Mouse (Mus musculus): ENCODE data around the gene E130116L18Rik. TPM values are rescaled to one million over a fixed set of nuclear protein-coding genes. Genes with fewer than 3 reads are reported as not detected.
"Not testable (repeated sequence)": the region's sequence is repeated elsewhere in the genome, so short reads cannot be mapped to it uniquely, and the experiment has no call there.

Gene E130116L18Rik
- total RNA-seq, 2 experiments from 2014 or later, result not detected

DNA sequence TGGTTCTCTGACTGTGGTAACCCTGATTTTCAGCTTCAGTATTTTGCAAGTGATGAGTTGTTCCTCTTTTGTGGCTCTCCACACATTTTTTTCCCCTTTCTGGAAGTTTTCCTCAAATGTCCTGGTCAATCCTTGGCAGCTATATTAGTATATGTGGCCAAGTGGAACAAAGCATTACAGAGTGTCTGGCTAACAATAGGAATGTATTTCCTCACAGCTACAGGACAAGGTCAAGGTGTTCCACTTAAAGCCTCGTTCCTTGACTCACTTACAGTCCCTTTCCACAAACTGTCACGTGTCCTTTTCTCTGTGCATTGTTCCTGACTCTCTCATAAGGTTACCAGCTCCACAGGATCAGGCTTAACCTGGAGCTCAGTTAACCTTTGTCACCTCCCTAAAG, 38.4 kb downstream of the E130116L18Rik start:
- no peak for ATAC-seq (replicated peaks; ENCODE audit: low FRiP score, poor library complexity, severe bottlenecking)

DNA sequence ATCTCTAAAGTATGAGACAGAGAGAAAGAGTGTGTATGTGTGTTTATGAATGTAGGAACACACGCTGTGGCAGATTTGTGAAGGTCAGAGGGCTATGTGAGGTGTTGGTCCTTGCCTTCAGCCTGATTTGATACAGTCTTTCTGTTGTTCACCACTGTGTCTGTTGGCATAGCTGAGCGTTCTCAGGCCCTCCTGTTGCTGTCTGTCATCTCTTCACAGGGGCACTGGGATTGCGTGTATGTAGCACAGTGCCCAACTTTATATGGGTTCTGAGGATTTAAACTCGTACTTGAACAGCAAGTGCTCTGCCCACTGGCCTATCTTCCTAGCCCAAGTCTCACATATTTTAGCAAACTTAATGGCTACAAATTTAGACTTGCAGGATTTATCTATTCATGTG, 39.4 kb downstream of the E130116L18Rik start:
- ATAC-seq (replicated peaks; ENCODE audit: low FRiP score, poor library complexity, severe bottlenecking), result no peak

DNA sequence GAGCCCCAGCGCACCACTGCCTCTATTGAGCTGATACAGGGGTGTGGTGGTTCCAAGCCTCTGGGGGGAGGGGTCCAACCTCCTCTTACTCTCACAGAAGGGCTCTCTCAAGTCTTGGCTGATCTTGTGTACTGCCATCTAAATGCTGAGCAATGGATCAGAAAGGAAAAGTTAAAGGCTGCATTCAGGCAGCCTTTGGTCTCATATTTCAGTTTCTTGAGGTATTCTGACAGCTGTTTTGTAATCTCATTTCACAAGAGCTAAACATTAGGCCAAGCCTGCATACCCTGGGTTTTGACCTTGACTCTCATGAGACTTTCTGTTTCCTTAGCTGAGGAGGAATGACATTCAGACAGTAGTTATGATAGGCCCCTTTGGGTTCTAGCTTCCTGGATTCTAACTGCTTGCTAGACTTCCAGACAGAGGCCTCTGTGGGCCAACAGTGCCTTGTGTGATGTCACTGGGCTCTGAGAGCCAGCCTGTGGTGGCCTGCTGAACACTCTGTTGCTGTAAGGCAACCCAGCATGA, 41.9 kb downstream of the E130116L18Rik start, which contains the start of gene Galntl5:
Gene Galntl5 (plus strand): TSS at position 457 of the 528 bp plus-strand sequence.
- no peak for ATAC-seq (replicated peaks; ENCODE audit: low FRiP score, poor library complexity, severe bottlenecking)

DNA sequence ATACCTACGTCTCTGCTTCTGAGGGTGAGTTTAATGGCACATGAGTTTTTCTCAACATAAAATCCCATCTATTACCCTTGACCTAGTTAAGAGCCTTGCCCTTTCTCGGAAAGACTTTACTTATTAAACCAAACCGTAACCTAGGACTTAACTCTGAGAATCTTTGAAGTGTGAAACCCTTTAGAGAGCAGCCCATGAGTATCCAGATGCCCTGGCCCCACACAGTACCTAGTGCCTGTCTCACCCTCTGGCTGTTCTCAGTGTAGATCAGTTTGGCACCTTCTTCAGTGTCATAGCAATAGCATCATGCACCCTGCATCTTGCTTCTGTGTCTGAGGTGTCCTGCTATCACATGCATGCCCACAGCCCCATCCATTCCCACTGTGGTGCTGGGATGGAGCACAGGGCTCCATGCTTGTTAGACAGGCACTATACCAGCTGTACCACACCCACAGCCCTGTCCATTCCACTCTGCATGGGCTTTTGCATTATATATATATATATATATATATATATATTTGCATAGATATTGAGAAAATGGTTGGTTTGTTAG, 42.9 kb downstream of the E130116L18Rik start:
- ATAC-seq (replicated peaks; ENCODE audit: low FRiP score, poor library complexity, severe bottlenecking), result no peak

DNA sequence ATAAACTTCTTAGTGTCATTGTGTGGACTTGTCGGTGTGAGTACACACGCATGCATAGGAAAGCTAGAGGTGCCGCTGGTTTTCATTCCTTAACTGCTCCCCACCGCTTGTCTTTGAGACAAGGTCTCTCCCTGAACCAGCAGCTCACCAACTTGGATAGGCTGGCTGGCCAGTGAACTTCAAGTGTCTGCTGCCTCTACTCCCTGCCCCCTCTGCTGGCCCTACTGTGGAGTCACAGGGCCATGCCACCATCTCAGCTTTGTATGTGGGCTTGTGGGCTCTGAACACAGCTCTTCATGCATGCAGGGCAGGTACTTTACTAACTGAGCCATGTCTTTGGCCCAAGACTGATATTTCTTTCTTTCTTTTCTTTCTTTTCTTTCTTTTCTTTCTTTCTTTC, 43.7 kb downstream of the E130116L18Rik start:
- ATAC-seq (replicated peaks; ENCODE audit: low FRiP score, poor library complexity, severe bottlenecking), result no peak

DNA sequence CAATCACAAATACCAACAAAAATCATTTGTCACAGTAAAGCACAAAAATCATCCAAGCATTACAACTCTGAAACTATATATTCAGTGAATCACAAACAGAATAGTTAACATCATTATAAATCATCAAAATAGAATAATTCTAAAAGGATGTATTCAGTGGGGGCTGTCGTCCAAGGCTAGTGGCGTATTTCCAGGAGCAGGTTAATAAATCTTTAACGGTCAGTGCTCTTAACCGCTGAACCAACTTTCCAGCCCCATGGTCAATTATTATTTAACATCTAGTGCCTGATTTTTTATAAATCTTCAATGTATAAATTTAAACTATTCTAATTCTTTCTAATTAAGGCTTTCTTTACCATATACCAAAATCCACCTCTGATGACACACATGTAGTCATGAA, 44.4 kb downstream of the E130116L18Rik start:
- ATAC-seq (replicated peaks; ENCODE audit: low FRiP score, poor library complexity, severe bottlenecking), result not testable (repeated sequence)

DNA sequence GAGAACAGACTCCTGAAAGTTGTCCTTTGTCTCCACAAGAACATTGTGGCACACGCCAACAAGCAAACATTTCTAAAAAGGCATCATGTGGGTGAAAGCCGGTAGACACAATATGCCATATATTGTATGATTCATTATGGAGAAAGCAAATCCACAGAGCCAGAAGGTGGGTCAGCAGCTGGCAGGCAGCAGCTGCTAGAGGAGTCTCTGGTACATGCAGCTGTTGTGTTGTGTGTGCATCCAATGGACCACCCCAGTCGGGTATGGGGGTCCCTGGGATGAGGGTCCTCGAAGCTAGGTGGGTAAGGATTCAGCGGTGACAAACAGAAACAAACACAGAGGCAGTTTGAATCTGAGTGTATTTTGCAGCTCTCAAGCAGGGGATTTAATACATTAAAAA, 45.0 kb downstream of the E130116L18Rik start:
- ATAC-seq (replicated peaks; ENCODE audit: low FRiP score, poor library complexity, severe bottlenecking), result not testable (repeated sequence)

Other genes with a start within 250 kb of the E130116L18Rik start
- gene Prkag2, start 122.5 kb downstream of the E130116L18Rik start, total RNA-seq (2015; ENCODE audit: low replicate concordance), result 2.5 and 7.5 TPM in 2 replicates
- gene Prkag2, start 122.5 kb downstream of the E130116L18Rik start, total RNA-seq (2017; ENCODE audit: low replicate concordance), result 1.7 and 5.9 TPM in 2 replicates
- gene Galntl5, start 41.7 kb downstream of the E130116L18Rik start, total RNA-seq (2015; ENCODE audit: low replicate concordance), result not detected in 2 replicates
- not detected in 2 replicates for gene Galntl5, start 41.7 kb downstream of the E130116L18Rik start, total RNA-seq (2017; ENCODE audit: low replicate concordance)
- 4.0 and 8.8 TPM in 2 replicates for gene Galnt11, start 1.2 kb downstream of the E130116L18Rik start, total RNA-seq (2015; ENCODE audit: low replicate concordance)
- 1.4 and 2.8 TPM in 2 replicates for gene Galnt11, start 1.2 kb downstream of the E130116L18Rik start, total RNA-seq (2017; ENCODE audit: low replicate concordance)